ENCODE assay signal across 29 mouse cellular contexts in the genomic region with DNA sequence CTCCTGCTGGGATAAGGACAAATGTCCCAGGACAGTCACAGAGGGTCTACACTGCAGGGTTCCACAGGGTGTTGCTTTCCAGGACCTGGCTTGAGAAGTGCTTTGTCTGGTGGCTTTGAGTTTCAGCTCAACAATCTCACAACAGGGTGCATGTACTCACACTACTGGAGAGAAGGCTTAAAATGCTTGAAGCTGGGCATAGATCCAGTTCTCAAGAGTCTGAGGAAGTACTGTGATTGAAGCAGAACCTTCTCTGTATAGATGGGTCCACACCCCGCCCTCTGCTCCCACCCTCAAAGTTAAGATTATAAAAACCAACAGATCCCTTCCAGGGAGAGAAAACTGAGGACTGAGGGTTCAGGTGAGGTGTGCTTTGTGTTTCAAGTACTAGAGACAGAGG. TPM values are rescaled to one million over a fixed set of nuclear protein-coding genes. Genes with fewer than 3 reads are reported as not detected.
DNase-seq lines count a peak whose midpoint lies in the region; ATAC-seq lines count a peak whose summit lies in the region.
"Had no signal": no experiment of that assay in that cellular context is flagged by ENCODE, and none has a peak within 500 bp of the region (broad histone marks: within the 10 kb centered on the region; RNA-seq: fewer than 3 reads in every experiment).

No protein-coding gene starts in this region.

- WGBS in heart, embryonic 12.5 days: 65% methylated on average over 1 of the region's 1 CpGs
- 55% methylated on average over 1 of the region's 1 CpGs for WGBS in lung, embryonic 15.5 days
- 79% methylated on average over 1 of the region's 1 CpGs for WGBS in intestine, embryonic 16.5 days

- no peak overlapping the region for H3K4me2 ChIP-seq in heart, embryonic 12.5 days
- no peak overlapping the region for H3K4me2 ChIP-seq in lung, embryonic 15.5 days
- no peak overlapping the region for H3K4me2 ChIP-seq in intestine, embryonic 16.5 days (ENCODE audit: low read depth, low read length)
- H3K4me2 ChIP-seq: hindbrain, embryonic 15.5 days; limb, embryonic 13.5 days; liver, embryonic 12.5 days; neural tube, embryonic 12.5 days had no signal

- no peak for DNase-seq in heart, postnatal 25 days (ENCODE audit: low spot score)
- peak; percentile 38 to 47 for DNase-seq in heart, postnatal 10 days
- DNase-seq in heart, postnatal 14 days: no peak
- peak; percentile 45 for DNase-seq in lung, postnatal 25 days (ENCODE audit: low spot score)
- DNase-seq: cerebellum, adult 11-12 months; cerebellum, postnatal 10 days; gastrocnemius, postnatal 14 days; kidney, adult 9 months; kidney, postnatal 14 days; layer of hippocampus, postnatal 36 days; midbrain, embryonic 14.5 days; right cerebral cortex, postnatal 25 days; thymus, postnatal 25 days had no signal

- H3K9me3 ChIP-seq in heart, embryonic 12.5 days (replicated peaks): no peaks in the 10 kb centered on the region
- H3K9me3 ChIP-seq in lung, embryonic 15.5 days: no peaks in the 10 kb centered on the region
- H3K9me3 ChIP-seq in intestine, embryonic 16.5 days (ENCODE audit: control insufficient read depth, low read length): no peaks in the 10 kb centered on the region
- H3K9me3 ChIP-seq: embryonic facial prominence, embryonic 10.5 days; G1E; hindbrain, embryonic 15.5 days; limb, embryonic 13.5 days; liver, embryonic 12.5 days; megakaryocyte, embryonic 14.5 days; neural tube, embryonic 12.5 days had no signal

- intact Hi-C loops in heart, postnatal 25 days (cut with DNase I): no loop called here
- intact Hi-C loops in heart, postnatal 10 days (cut with DNase I): no loop called here
- intact Hi-C loops in heart, postnatal 14 days (cut with DNase I): no loop called here

- H3K4me1 ChIP-seq in heart, embryonic 12.5 days (replicated peaks): peaks cover 86% of the 10 kb centered on the region
- H3K4me1 ChIP-seq in lung, embryonic 15.5 days: peaks cover 19% of the 10 kb centered on the region
- H3K4me1 ChIP-seq in intestine, embryonic 16.5 days (ENCODE audit: control insufficient read depth, insufficient read depth, low read length): peaks cover 5% of the 10 kb centered on the region; the same call in 1 of the 2 replicates
- H3K4me1 ChIP-seq: hindbrain, embryonic 15.5 days; neural tube, embryonic 12.5 days had no signal

- H3K4me3 ChIP-seq in heart, embryonic 12.5 days: no peak overlapping the region
- H3K4me3 ChIP-seq in lung, embryonic 15.5 days: no peak overlapping the region
- no peak overlapping the region for H3K4me3 ChIP-seq in intestine, embryonic 16.5 days (ENCODE audit: low read length)
- H3K4me3 ChIP-seq: embryonic facial prominence, embryonic 10.5 days; hindbrain, embryonic 15.5 days; limb, embryonic 13.5 days; liver, embryonic 12.5 days; megakaryocyte, embryonic 14.5 days; neural tube, embryonic 12.5 days had no signal

- H3K27me3 ChIP-seq in heart, embryonic 12.5 days (replicated peaks): no peaks in the 10 kb centered on the region; the same call in 1 of the 2 replicates
- H3K27me3 ChIP-seq in lung, embryonic 15.5 days: no peaks in the 10 kb centered on the region
- H3K27me3 ChIP-seq in intestine, embryonic 16.5 days (replicated peaks; ENCODE audit: control insufficient read depth, insufficient read depth, low read length): no peaks in the 10 kb centered on the region
- H3K27me3 ChIP-seq: hindbrain, embryonic 15.5 days; limb, embryonic 13.5 days; liver, embryonic 12.5 days; neural tube, embryonic 12.5 days; Patski had no signal

- ATAC-seq in heart, embryonic 12.5 days (ENCODE audit: insufficient number of reproducible peaks, low FRiP score): no peak
- ATAC-seq in lung, embryonic 15.5 days (ENCODE audit: borderline replicate concordance, extremely low read depth, low FRiP score, low TSS enrichment): peak; percentile 68
- no peak for ATAC-seq in intestine, embryonic 16.5 days
- ATAC-seq: forebrain, embryonic 16.5 days; Patski had no signal

- 0 out of 2 replicates have a peak, but pooled peaks cover 2% of the 10 kb centered on the region for H3K36me3 ChIP-seq in heart, embryonic 12.5 days
- no peaks in the 10 kb centered on the region for H3K36me3 ChIP-seq in lung, embryonic 15.5 days
- no peaks in the 10 kb centered on the region for H3K36me3 ChIP-seq in intestine, embryonic 16.5 days (ENCODE audit: control insufficient read depth, insufficient read depth, low read length)
- H3K36me3 ChIP-seq: embryonic facial prominence, embryonic 10.5 days; G1E; hindbrain, embryonic 15.5 days; limb, embryonic 13.5 days; neural tube, embryonic 12.5 days had no signal

- H3K9ac ChIP-seq in heart, embryonic 12.5 days: no peak overlapping the region
- no peak overlapping the region for H3K9ac ChIP-seq in lung, embryonic 15.5 days
- H3K9ac ChIP-seq in intestine, embryonic 16.5 days (ENCODE audit: low read depth, low read length): no peak overlapping the region
- H3K9ac ChIP-seq: hindbrain, embryonic 15.5 days; limb, embryonic 13.5 days; liver, embryonic 12.5 days; neural tube, embryonic 12.5 days had no signal

- peak overlapping the region; percentile 81 for H3K27ac ChIP-seq in heart, embryonic 12.5 days (ENCODE audit: poor library complexity, severe bottlenecking)
- peak overlapping the region; percentile 82 for H3K27ac ChIP-seq in lung, embryonic 15.5 days
- H3K27ac ChIP-seq in intestine, embryonic 16.5 days (ENCODE audit: low read length): no peak overlapping the region
- H3K27ac ChIP-seq: embryonic facial prominence, embryonic 10.5 days; hindbrain, embryonic 15.5 days; limb, embryonic 13.5 days; liver, embryonic 12.5 days; neural tube, embryonic 12.5 days had no signal

RNA-seq across cellular contexts. Expression of a gene that starts 35.6 kb away (rescaled TPM):
- 0.15 and 0.28 TPM in 2 replicates for polyA plus RNA-seq in heart, embryonic 12.5 days (2016; fragmentation: Nextera tagmentation; extraction: Ambion mirVana)
- 1 to 10 TPM; 2.1 to 2.7 TPM for total RNA-seq in heart, postnatal 25 days (2021)
- total RNA-seq in heart, postnatal 10 days (2021): 1 to 10 TPM; 2.3 to 2.5 TPM
- 1 to 10 TPM; 2.2 to 2.6 TPM for total RNA-seq in heart, postnatal 14 days (2021)
- 0.34 and 2.4 TPM in 2 replicates for polyA plus RNA-seq in lung, embryonic 15.5 days (2015; fragmentation: Nextera tagmentation; extraction: Ambion mirVana)
- 1.0 and 1.4 TPM in 2 replicates for polyA plus RNA-seq in intestine, embryonic 16.5 days (2015; fragmentation: Nextera tagmentation; extraction: Ambion mirVana)
- total RNA-seq: CH12.LX; hematopoietic stem cell, adult 5-6 weeks had no signal
- polyA plus RNA-seq: forebrain, embryonic 16.5 days; G1E; Patski; spleen, adult 2 months had no signal

RNA-seq across cellular contexts. Expression of a gene that starts 47.6 kb away (rescaled TPM):
- 19.0 and 22.5 TPM in 2 replicates for polyA plus RNA-seq in heart, embryonic 12.5 days (2016; fragmentation: Nextera tagmentation; extraction: Ambion mirVana)
- total RNA-seq in heart, postnatal 25 days (2021): 10 to 100 TPM in 1 of 2 experiments, 1 to 10 TPM in 1; 9.7 to 10.2 TPM
- total RNA-seq in heart, postnatal 10 days (2021): 10 to 100 TPM; 18.4 to 19.3 TPM
- 10 to 100 TPM; 15.3 to 15.6 TPM for total RNA-seq in heart, postnatal 14 days (2021)
- 25.6 and 27.9 TPM in 2 replicates for polyA plus RNA-seq in lung, embryonic 15.5 days (2015; fragmentation: Nextera tagmentation; extraction: Ambion mirVana)
- 9.5 and 10.1 TPM in 2 replicates for polyA plus RNA-seq in intestine, embryonic 16.5 days (2015; fragmentation: Nextera tagmentation; extraction: Ambion mirVana)
- total RNA-seq: CH12.LX; hematopoietic stem cell, adult 5-6 weeks had no signal
- polyA plus RNA-seq: G1E had no signal

RNA-seq across cellular contexts. Expression of a gene that starts 58.3 kb away (rescaled TPM):
- polyA plus RNA-seq in heart, embryonic 12.5 days (2016; fragmentation: Nextera tagmentation; extraction: Ambion mirVana): 0.50 and 0.56 TPM in 2 replicates
- under 1 TPM; 0.34 to 0.48 TPM for total RNA-seq in heart, postnatal 25 days (2021)
- under 1 TPM; 0.37 to 0.38 TPM for total RNA-seq in heart, postnatal 10 days (2021)
- under 1 TPM; 0.38 to 0.51 TPM for total RNA-seq in heart, postnatal 14 days (2021)
- polyA plus RNA-seq in lung, embryonic 15.5 days (2015; fragmentation: Nextera tagmentation; extraction: Ambion mirVana): 0.69 and 0.70 TPM in 2 replicates
- 0.11 and 0.16 TPM in 2 replicates for polyA plus RNA-seq in intestine, embryonic 16.5 days (2015; fragmentation: Nextera tagmentation; extraction: Ambion mirVana)
- total RNA-seq: CH12.LX; hematopoietic stem cell, adult 5-6 weeks had no signal
- polyA plus RNA-seq: G1E; Patski; spleen, adult 2 months; stomach, embryonic 14.5 days had no signal

Comparison
In these comparisons a context has a peak if more than half of its experiments do, and no peak if none do; other contexts are left out.
1. DNase-seq: peak in heart, postnatal 10 days (2 of 2) and lung, postnatal 25 days (single experiment); none in heart, postnatal 25 days (single experiment) and heart, postnatal 14 days (0 of 2).